Mouse (Mus musculus) left cerebral cortex, postnatal 25 days (tissue): ENCODE results near the gene Shb. TPM values are rescaled to one million over a fixed set of nuclear protein-coding genes. Genes with fewer than 3 reads are reported as not detected.

Source experiments
- DNase-seq, 2 experiments: peaks; one replicate each; pipeline ENCODE4 v3.0.0; 2022; ENCODE audit warnings: low spot score in 2 of 2, mixed read lengths in 1 of 2
- intact Hi-C: fragments of 180-260 bp; cut with DNase I; formaldehyde crosslinking; loops from one replicate; pipeline ENCODE4 v1.15.1; 2025
- total RNA-seq, 2 experiments: library from RNA; stranded (reverse); gene quantifications; 2 replicates each; pipeline ENCODE4 v1.2.3; 2021

Shb gene
- total RNA-seq, 2 experiments from 2014 or later, result 9.0 to 11.8 TPM

DNA sequence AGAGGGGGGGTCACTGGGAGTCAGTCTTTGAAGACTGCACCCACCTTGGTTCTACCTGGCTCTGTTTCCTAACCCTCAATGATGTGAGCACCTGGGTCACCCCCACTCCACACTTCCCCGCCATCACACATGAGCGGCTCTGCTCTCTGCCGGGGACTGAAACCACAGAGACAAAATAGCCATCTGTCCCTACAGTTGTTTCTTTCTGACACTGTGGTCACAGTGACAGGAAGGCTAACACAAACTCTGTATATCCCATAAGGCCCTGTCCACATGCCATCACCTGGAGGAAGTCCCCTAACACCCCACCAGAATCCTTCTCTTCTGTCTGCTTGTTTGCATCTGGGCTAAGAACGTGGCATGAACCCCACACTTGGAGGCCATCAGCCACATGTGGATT, 97.6 kb downstream of the Shb start:
- intact Hi-C loops, result no loop called here

GRCm38 (mm10) chr4:45434071-45434470, 98.2 kb downstream of the Shb start:
- intact Hi-C loops, result no loop called here
- DNase-seq, result no peak

More for the DNA sequence above, 97.6 kb downstream of the Shb start:
- DNase-seq, result no peak

GRCm38 (mm10) chr4:45431806-45432205, 100.5 kb downstream of the Shb start:
- intact Hi-C loops, result no loop called here
- no peak for DNase-seq

DNA sequence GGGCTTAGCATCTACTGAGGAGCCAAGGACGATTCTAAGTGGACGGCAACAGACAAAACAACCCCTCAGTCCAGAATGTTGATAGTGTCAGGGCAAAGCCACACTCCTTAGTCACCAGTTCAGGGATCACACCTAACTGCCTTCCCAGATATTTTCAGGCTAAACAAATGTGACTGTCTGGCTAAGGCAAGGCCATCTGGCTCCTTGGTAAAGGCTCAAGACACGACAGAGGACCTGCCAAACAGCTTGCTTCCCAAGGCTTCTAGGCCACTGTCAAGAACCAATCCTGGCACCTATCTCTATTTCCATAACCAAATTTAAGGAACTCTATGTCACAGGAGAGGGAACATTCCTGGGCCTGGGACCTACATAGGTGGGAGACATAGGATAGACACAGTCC, 101.0 kb downstream of the Shb start:
- DNase-seq, result no peak
- intact Hi-C loops, result no loop called here

- intact Hi-C loops, result no loop called here
- no peak for DNase-seq
These were observed 102.8 kb downstream of the Shb start for GRCm38 (mm10) chr4:45429451-45429850.

DNA sequence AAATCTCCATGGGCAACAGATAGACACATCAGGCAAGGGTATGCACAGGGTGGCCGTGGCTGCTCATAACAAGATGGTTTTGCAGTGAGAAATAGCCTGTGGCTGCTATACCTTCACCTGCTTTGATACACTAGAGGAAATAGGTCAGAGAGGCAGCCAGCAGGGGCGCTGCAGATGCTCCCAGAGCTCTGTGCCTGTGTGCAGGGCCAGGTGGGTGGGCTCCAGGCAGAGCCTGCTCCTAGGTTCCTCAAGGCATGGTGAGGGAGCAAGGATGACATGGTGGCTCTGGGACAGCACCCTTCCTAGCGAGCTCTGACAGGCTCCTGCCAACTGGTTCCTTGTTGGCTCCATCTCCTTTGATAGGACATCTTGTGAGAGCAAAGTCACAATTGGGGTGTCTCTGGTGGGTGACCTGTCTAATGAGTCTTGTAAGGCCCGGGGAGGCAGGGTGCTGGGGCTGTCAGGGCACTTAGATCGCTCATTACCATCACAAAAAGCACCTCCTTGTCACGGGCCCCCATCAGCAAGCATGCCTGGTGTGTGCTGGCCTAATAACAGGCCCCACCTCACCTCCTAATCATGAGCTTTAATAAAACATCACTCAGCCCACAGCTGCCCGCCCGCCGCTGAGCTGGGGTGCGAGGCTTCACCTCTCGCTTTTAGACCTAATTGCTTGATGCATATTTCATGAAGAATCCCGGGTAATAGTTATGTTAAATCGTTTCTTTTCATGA, 105.4 kb downstream of the Shb start:
- intact Hi-C loops, result no loop called here
- DNase-seq, result no peak

DNA sequence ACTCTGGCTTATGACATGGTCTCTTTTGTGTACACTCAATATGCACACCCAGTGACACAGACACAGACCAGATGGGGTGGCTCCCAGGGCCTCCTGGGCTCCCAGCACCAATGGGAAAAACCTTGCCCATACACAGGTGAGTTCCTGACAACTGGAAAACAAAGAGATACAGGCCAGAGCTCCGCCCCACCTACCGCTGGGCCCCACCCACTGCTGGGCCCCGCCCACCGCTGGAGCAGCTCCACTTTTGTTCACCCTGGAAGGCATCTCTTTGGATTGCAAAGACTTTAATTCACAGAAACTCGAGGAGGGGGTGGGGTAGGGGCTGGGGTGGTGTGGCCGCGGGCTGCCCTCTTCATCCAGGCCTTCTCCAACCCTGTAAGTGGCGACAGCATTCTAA, 108.9 kb downstream of the Shb start:
- no peak for DNase-seq
- intact Hi-C loops, result no loop called here

DNA sequence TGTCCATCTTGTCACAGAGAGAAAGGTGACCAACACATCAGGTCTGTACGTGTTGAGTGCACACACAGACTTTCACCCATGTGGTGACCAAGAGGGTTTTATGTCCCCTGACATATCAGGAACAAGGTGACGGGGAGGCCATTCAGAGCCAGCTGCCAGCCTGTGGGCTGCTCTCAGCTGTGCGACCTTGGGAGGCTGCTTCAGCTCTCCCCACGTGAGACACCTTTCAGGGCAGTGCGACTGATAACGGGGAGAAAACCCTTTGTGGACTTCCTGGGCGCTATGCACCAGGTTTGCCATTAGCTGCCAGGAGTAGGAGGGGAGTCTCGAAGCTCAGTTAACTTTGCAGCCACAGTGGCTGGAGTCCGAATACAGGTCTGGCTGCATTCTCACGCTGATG, 109.6 kb downstream of the Shb start:
- DNase-seq, result no peak
- intact Hi-C loops, result no loop called here

DNA sequence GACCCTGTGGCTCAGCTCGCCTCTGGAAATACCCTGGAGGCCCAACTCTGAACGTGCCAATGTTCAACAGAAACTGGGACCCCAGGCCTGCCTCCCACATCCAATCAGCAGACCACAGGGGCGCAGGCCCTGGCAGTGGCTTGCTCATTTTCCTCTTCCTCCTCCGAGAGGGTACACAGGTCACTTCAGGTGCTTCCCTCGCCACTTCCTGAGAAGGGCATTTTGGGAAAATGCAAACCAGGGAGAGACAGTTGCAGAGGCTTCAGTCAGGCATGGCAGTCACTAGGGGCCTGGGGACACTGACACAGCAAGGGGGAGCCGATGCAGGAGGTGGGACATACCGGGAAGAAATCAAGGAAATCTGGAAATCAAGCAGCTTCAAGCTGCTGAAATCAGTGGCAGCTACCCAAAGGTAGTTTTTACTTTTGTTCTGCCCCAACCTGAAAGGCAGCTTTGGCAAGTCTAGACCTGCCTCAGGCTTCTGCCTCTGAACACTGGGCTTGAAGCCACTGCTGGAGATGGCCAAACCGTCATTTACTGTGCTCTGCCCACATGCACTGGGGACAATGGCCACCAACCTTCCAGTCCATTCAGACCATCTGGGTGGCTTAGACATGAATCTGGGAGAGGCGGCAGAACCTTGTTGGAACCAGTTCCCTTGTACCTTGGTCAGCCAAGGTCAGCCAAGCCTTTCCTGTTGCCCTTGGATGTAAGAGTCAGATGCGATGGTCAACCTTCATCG, 110.6 kb downstream of the Shb start:
- intact Hi-C loops, result no loop called here

GRCm38 (mm10) chr4:45420733-45421132, 111.5 kb downstream of the Shb start:
- intact Hi-C loops, result no loop called here
- DNase-seq, result no peak

More for the DNA sequence above, 110.6 kb downstream of the Shb start:
- no peak for DNase-seq

- DNase-seq, result no peak
- intact Hi-C loops, result loop anchor here (2.0 to 5.0 kb wide), 3 partner anchors 110 to 438 kb away; no protein-coding TSS in a partner anchor
These were observed 113.2 kb downstream of the Shb start for GRCm38 (mm10) chr4:45419051-45419450.

GRCm38 (mm10) chr4:45418229-45418950, 113.9 kb downstream of the Shb start:
- intact Hi-C loops, result loop anchor here (1.0 to 5.0 kb wide), 4 partner anchors 110 to 439 kb away; no protein-coding TSS in a partner anchor
- DNase-seq, result peak; percentile 52 to 59

DNA sequence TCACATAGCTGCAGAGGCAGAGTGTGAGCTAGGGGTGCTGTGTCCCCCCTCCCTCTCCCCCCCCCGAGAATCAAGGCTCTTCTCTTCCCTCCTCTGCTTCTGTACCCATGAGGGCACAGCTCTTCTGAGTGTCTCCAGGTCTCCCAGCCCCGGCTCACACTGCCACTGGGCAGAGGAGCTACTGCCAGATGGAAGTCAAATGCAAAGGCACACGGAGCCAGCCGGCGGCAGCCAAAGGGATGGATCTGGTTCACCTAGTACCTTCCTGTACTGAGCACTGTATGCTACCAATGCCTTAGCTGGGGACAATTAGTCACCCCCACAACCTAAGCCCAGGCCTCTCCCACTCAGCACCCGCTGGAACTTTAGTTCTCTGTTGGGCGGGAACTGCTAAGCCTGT, 116.0 kb downstream of the Shb start:
- intact Hi-C loops, result loop anchor here (5.0 kb wide), 2 partner anchors 196 to 441 kb away; no protein-coding TSS in a partner anchor
- no peak for DNase-seq

GRCm38 (mm10) chr4:45413674-45414338, 118.5 kb downstream of the Shb start:
- no peak for DNase-seq
- intact Hi-C loops, result no loop called here

DNA sequence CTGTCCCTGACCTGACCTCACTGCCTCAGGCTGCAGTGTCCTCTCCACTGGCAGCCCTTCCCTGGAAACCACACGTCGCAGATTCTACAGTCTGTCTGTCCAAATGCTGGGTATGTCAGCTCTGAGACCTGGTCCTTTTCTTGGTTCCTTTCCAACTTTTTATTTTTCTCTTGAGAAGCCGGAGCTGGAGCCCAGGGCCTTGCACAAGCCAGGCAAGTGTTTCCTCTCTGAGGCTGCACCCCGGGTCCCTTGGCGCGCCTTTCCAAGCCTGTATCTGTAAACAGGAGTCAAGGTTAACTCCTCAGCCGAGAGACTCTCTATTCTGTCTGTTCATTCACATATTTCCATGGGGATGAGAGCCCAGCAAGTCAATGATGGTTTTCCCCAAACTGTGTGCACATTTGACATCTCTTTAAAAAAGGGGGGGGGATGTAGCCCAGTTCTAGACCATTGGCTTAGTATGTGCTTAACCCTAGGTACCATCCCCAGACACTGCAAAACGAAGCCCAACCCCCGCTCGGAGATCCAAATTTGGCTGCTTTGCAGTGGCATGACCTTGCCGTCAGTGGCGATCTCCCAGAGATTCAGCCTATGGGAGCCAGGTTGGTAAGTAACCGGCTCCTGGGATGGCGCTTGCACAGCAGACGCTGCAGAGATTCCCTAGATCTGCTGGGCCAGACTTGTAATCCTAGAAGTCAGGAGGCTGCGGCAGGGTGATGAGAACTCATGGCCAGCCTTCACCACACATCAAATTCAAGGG, 119.7 kb downstream of the Shb start:
- intact Hi-C loops, result no loop called here
- DNase-seq, result no peak

DNA sequence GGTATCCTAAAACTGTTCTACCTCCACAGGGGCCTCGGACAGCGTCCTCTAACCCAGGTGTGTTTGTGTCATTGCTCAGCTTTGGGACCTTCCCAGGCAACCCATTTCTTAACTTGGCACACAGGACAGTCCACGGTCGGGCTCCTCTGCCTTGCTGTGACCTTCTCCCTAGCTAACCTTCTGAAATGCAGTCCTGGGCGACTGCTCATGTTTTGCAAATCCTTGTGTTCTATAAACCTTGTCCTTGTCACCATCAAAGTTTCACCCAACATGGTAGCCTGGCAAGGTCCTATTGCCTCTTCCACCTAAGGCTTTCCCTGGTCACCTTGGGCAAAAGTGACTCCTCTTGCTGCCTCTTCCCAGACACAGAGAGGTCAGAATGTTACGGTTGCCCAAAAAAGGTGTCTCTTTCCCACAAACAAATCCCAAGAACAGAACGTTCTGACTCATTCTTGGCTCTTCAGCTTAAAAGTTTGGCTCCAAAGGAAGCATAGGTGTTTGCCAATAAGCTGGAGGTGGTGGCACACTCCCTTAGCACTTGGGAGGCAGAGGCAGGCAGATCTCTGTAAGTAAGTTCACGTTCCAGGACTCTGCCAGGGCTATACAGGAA, 121.0 kb downstream of the Shb start:
- no peak for DNase-seq
- intact Hi-C loops, result no loop called here

- intact Hi-C loops, result loop anchor here (2.0 to 10.0 kb wide), 3 partner anchors 314 to 726 kb away; partner anchors contain the start of genes Ncbp1, Tstd2 and Zbtb5
- peak; percentile 32 to 44 for DNase-seq
These were observed 123.0 kb downstream of the Shb start for GRCm38 (mm10) chr4:45409270-45409669.

DNA sequence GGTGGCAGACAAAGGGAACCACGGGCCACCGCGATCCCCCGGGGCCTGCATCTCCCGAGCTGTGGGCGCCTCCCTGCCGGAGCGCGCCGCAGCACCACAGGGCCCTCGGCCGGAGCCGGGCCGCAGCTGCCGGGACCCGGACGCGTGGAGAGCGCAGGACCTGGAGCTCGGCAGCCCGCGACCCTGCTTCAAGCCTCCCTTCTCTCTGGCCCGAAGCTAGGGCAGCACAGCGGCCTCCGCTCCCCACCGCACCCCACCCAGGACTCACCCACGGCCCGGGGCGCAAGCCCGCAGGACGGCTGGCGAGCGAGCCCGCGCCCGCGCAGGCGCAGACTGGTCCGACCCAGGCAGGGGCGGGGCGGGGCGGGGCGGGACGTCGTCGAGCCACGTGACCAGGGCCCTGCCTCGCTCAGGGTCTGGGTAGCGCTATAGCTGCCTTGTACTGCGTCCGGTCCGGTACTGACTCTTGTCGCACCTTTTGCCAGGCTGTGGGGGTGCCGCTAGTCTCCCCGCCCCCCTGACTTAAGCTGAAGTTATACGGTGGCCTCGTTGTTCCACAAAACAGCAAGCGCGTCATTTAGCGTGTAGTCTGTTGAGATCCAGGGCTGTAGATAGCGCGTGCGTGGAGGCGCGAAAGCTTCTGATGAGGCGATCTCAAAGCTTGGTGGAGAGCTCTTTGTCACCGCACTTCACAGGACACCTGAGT, 123.7 kb downstream of the Shb start, which contains the start of gene Slc25a51:
TSS of gene Slc25a51 (minus strand) at position 340 of the 706 bp plus-strand sequence.
- intact Hi-C loops, result loop anchor here (2.0 to 10.0 kb wide), 3 partner anchors 314 to 726 kb away; partner anchors contain the start of genes Ncbp1, Tstd2 and Zbtb5
- DNase-seq, result peak; percentile 80 to 90
